Mouse (Mus musculus) midbrain, embryonic 11.5 days (tissue): ENCODE measurements around the gene Lingo1. TPM values are rescaled to one million over a fixed set of nuclear protein-coding genes. Genes with fewer than 3 reads are reported as not detected.

Experiments
- ATAC-seq: fragments of 200-750 bp; cut with Nextera tagmentation; 2 replicates; pipeline ENCODE4 v1.8.0; 2017; ENCODE audit warnings: moderate TSS enrichment, moderate library complexity; ENCODE audit not compliant: low FRiP score
- DNase-seq: peaks from one replicate; pipeline ENCODE4 v3.0.0; 2015; ENCODE audit warnings: low spot score; ENCODE audit errors: missing footprints
- H3K27ac ChIP-seq: fragments of 300-500 bp; sonication (generic); 2 replicates; pipeline ENCODE4 v1.5.1; 2014; ENCODE audit warnings: low read depth, low read length
- H3K27me3 ChIP-seq: fragments of 300-500 bp; sonication (generic); 2 replicates; pipeline ENCODE4 v1.6.1; 2014; ENCODE audit warnings: mild to moderate bottlenecking, low read length, moderate library complexity, mixed read lengths; ENCODE audit not compliant: control insufficient read depth, insufficient read depth
- H3K36me3 ChIP-seq: fragments of 300-500 bp; sonication (generic); 2 replicates; pipeline ENCODE4 v1.6.1; 2014; ENCODE audit warnings: mild to moderate bottlenecking, low read length, moderate library complexity, mixed read lengths; ENCODE audit not compliant: control insufficient read depth, insufficient read depth
- H3K4me1 ChIP-seq: fragments of 300-500 bp; sonication (generic); 2 replicates; pipeline ENCODE4 v1.6.1; 2014; ENCODE audit warnings: low read length; ENCODE audit not compliant: control insufficient read depth, insufficient read depth
- H3K4me2 ChIP-seq: fragments of 300-500 bp; sonication (generic); 2 replicates; pipeline ENCODE4 v1.6.1; 2014; ENCODE audit warnings: mild to moderate bottlenecking, moderate library complexity
- H3K4me3 ChIP-seq: fragments of 300-500 bp; sonication (generic); 2 replicates; pipeline ENCODE4 v1.5.1; 2014; ENCODE audit warnings: low read depth, low read length
- H3K9ac ChIP-seq: fragments of 300-500 bp; sonication (generic); 2 replicates; pipeline ENCODE4 v1.6.1; 2014; ENCODE audit warnings: low read length
- H3K9me3 ChIP-seq: fragments of 300-500 bp; sonication (generic); 2 replicates; pipeline ENCODE4 v1.6.1; 2016; ENCODE audit warnings: low read length; ENCODE audit not compliant: control insufficient read depth
- WGBS: fragments of 180-500 bp; shearing (Covaris S2); extraction: QIAGEN DNeasy Blood & Tissue Kit; methylation state at CpG from one replicate; pipeline ENCODE4 v1.1.7; 2014; 5-methylcytosine and 5-hydroxymethylcytosine counted together
- polyA plus RNA-seq: library from polyadenylated mRNA; unstranded; fragments of >200 nt; fragmentation: Nextera tagmentation; extraction: Ambion mirVana; gene quantifications from 2 replicates; pipeline ENCODE4 v1.2.1, GENCODE M21; 2014

Gene Lingo1
- polyA plus RNA-seq, 1 experiment from 2014 or later, result 4.3 TPM

GRCm38 (mm10) chr9:56830162-56830561 lies 33.9 kb upstream of the Lingo1 start:
- Histone ChIP-seq H3K36me3 (no peaks in the 10 kb centered on the region), H3K9me3 (no peaks in the 10 kb centered on the region), H3K4me2 (no peak overlapping the region), H3K4me1 (peaks cover 16% of the 10 kb centered on the region), H3K27ac (peak overlapping the region; percentile 41; the same call in 1 of the 2 replicates), H3K9ac (no peak overlapping the region), H3K4me3 (no peak overlapping the region), H3K27me3 (no peaks in the 10 kb centered on the region; the same call in 1 of the 2 replicates)
- WGBS, result 19% methylated on average over 4 of the region's 4 CpGs
- ATAC-seq, result peak; percentile 77; the same call in 1 of the 2 replicates
- DNase-seq, result peak; percentile 89

DNA sequence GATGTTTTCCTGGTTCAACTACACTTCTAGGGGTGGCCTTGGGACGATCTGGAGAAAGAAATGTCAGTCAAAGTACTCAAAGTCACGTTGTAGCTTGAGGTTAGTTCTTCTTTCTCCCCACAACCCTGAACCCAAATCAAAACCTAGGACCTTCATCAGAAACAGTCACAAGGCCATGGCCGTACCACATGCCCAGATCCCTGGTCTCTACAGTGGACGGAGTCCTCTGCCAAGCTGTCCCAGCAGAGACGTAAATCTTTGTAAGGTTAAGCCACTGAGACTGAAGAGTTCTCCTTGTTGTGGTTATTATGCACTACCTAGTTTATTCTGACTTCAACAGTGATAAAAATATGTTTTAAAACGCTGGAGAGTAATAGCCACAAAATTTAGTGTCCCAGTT lies 32.6 kb upstream of the Lingo1 start:
- H3K4me2 ChIP-seq, result no peak overlapping the region
- H3K27ac ChIP-seq, result no peak overlapping the region
- peaks cover 19% of the 10 kb centered on the region for H3K4me1 ChIP-seq
- H3K4me3 ChIP-seq, result no peak overlapping the region
- no peaks in the 10 kb centered on the region for H3K36me3 ChIP-seq
- no peaks in the 10 kb centered on the region; the same call in 1 of the 2 replicates for H3K27me3 ChIP-seq
- DNase-seq (no peak), ATAC-seq (no peak)
- no peaks in the 10 kb centered on the region for H3K9me3 ChIP-seq
- no peak overlapping the region for H3K9ac ChIP-seq
- 85% methylated on average over 6 of the region's 6 CpGs for WGBS

- no peaks in the 10 kb centered on the region for H3K9me3 ChIP-seq
- 42% methylated on average over 9 of the region's 9 CpGs for WGBS
- H3K4me2 ChIP-seq, result no peak overlapping the region
- no peaks in the 10 kb centered on the region; the same call in 1 of the 2 replicates for H3K27me3 ChIP-seq
- no peaks in the 10 kb centered on the region for H3K36me3 ChIP-seq
- no peak for DNase-seq
- no peak overlapping the region for H3K9ac ChIP-seq
- peaks cover 19% of the 10 kb centered on the region for H3K4me1 ChIP-seq
- no peak overlapping the region for H3K4me3 ChIP-seq
- ATAC-seq, result no peak
- no peak overlapping the region for H3K27ac ChIP-seq
Measured at GRCm38 (mm10) chr9:56828146-56828545, 31.9 kb upstream of the Lingo1 start.

GRCm38 (mm10) chr9:56825476-56826213 lies 29.4 kb upstream of the Lingo1 start:
- H3K9ac ChIP-seq, result peak overlapping the region; percentile 51
- H3K4me1 ChIP-seq, result peaks cover 16% of the 10 kb centered on the region
- DNase-seq, result peak; percentile 89
- H3K4me2 ChIP-seq, result peak overlapping the region; percentile 48
- no peaks in the 10 kb centered on the region for H3K36me3 ChIP-seq
- 0 out of 2 replicates have a peak, but pooled peaks have one; percentile 30 for ATAC-seq
- H3K27ac ChIP-seq, result no peak overlapping the region
- peak overlapping the region; percentile 10; the same call in 1 of the 2 replicates for H3K4me3 ChIP-seq
- no peaks in the 10 kb centered on the region for H3K9me3 ChIP-seq
- H3K27me3 ChIP-seq, result no peaks in the 10 kb centered on the region
- WGBS, result 8% methylated on average over 21 of the region's 21 CpGs

DNA sequence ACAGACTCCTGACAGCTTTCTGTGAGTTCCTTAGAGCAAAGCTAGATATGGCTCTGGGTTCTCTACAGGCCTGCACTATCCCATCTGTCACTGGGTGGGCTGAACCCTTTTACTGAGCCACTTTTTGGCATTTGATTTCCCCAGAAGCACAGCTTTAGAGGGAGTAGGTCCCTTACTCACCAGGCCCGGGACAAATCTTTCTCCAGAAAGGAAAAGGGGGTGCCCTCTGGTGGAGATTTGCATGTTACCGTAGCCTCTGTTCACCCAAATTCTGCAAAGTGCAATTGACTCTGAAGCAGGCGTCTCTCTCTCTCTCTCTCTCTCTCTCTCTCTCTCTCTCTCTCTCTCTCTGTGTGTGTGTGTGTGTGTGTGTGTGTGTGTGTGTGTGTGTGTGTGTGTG lies 28.6 kb upstream of the Lingo1 start:
- Histone ChIP-seq H3K4me2 (no peak overlapping the region), H3K27ac (no peak overlapping the region), H3K27me3 (no peaks in the 10 kb centered on the region), H3K9me3 (no peaks in the 10 kb centered on the region), H3K4me1 (peaks cover 10% of the 10 kb centered on the region), H3K36me3 (no peaks in the 10 kb centered on the region), H3K9ac (no peak overlapping the region), H3K4me3 (no peak overlapping the region)
- 12% methylated on average over 3 of the region's 3 CpGs for WGBS
- ATAC-seq (no peak), DNase-seq (peak; percentile 90)

DNA sequence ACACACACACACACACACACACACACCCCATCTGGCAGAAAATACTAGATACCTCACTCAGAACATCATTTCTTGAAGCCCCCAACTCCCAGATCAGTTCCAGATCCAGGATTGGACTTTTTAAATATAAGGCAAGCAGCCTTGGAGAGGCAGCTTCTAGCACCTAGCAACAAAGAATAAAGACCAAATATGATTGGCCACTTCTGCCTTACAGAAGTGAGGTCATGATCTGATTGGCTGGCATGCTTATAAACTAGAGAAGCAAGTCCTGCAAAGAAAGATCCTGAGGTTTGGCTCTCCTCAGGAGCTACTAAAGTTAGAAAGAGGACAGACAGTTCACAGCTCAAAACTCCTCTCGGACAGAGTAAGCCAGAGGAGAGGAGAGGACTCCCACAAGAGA lies 14.6 kb upstream of the Lingo1 start:
- WGBS, result 76% methylated on average over 1 of the region's 1 CpGs
- ATAC-seq, result no peak

DNA sequence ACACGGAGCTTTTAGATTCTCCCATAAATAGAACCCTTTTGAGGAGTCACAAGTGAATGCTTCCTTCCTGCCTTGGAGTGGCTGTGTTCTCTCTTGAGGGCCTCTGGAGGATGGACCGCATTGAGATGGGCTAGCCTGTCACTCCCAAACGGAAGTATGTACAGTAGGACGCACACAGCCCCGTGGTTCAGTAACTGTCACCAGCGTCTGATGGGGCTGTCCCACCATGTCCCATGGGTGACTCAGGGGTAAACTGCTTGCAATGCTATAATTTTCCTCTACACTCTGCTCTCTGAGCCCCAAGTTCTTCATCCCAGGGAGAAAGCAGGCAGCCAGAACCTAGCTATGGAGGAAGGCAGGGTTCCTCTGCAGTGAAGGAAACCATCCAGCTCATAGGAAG lies 11.7 kb upstream of the Lingo1 start:
- no peak for DNase-seq
- Histone ChIP-seq H3K9me3 (peaks cover 3% of the 10 kb centered on the region; the same call in 1 of the 2 replicates), H3K27ac (no peak overlapping the region), H3K9ac (no peak overlapping the region), H3K36me3 (no peaks in the 10 kb centered on the region), H3K4me2 (no peak overlapping the region), H3K4me3 (no peak overlapping the region), H3K27me3 (no peaks in the 10 kb centered on the region), H3K4me1 (no peaks in the 10 kb centered on the region)
- WGBS, result 86% methylated on average over 6 of the region's 6 CpGs
- ATAC-seq, result no peak

More for the DNA sequence above, 14.6 kb upstream of the Lingo1 start:
- no peaks in the 10 kb centered on the region for H3K4me1 ChIP-seq
- peaks cover 3% of the 10 kb centered on the region; the same call in 1 of the 2 replicates for H3K9me3 ChIP-seq
- no peak overlapping the region for H3K9ac ChIP-seq
- no peak overlapping the region for H3K4me2 ChIP-seq
- no peak overlapping the region for H3K4me3 ChIP-seq
- H3K27me3 ChIP-seq, result no peaks in the 10 kb centered on the region
- no peak overlapping the region for H3K27ac ChIP-seq
- DNase-seq, result no peak
- H3K36me3 ChIP-seq, result no peaks in the 10 kb centered on the region

- Histone ChIP-seq H3K27ac (no peak overlapping the region), H3K4me3 (no peak overlapping the region), H3K4me2 (no peak overlapping the region), H3K9ac (no peak overlapping the region), H3K27me3 (peaks cover 3% of the 10 kb centered on the region; the same call in 1 of the 2 replicates), H3K9me3 (no peaks in the 10 kb centered on the region), H3K36me3 (no peaks in the 10 kb centered on the region), H3K4me1 (no peaks in the 10 kb centered on the region)
- DNase-seq (no peak), ATAC-seq (no peak)
- WGBS, result 90% methylated on average over 7 of the region's 7 CpGs
Measured at GRCm38 (mm10) chr9:56803146-56803545, 6.9 kb upstream of the Lingo1 start.

GRCm38 (mm10) chr9:56797876-56798275 lies 1.6 kb upstream of the Lingo1 start:
- no peak for ATAC-seq
- peaks cover 46% of the 10 kb centered on the region for H3K27me3 ChIP-seq
- WGBS, result 11% methylated on average over 5 of the region's 5 CpGs

More at GRCm38 (mm10) chr9:56797876-56798275, 1.6 kb upstream of the Lingo1 start:
- Histone ChIP-seq H3K9me3 (no peaks in the 10 kb centered on the region), H3K4me3 (no peak overlapping the region), H3K36me3 (no peaks in the 10 kb centered on the region), H3K27ac (no peak overlapping the region), H3K4me2 (no peak overlapping the region), H3K4me1 (peaks cover 9% of the 10 kb centered on the region), H3K9ac (no peak overlapping the region)
- DNase-seq, result peak; percentile 93
